Mouse (Mus musculus) C2C12 (cell line): Measurements from ENCODE around the gene Anxa5.

ENCODE experiments used
- CTCF ChIP-seq: IDR thresholded peaks from one replicate; pipeline ENCODE4 v1.5.1; 2011; ENCODE audit not compliant: control insufficient read depth, insufficient read depth, insufficient read length
- MYOG ChIP-seq: IDR thresholded peaks from one replicate; pipeline ENCODE4 v1.6.1; 2011; ENCODE audit not compliant: control insufficient read depth, insufficient read length; ENCODE audit errors: extremely low read depth

DNA sequence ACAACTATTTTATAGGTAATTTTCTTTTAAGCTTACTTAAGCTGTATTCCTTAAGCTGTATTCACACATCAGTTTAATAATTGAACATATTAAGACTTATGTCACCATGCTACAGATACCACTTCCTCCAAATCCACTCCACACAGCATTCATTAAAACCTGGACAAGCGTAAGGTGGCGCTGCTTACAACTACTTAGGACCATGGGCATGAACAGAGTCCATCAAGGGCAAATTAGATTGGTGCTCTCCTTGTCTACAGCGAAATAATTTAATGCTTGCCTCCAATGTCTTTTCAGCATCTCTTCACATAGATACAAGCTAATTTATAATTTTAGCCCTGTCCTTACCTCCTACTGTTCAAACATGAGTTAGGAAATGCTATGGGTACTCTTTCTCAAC lies 29.7 kb downstream of the Anxa5 start:
- TF ChIP-seq CTCF (no peak), MYOG (no peak)
